Mouse (Mus musculus) adrenal gland, adult 18-20 months (tissue): ENCODE results near the gene Ripply3. TPM values are rescaled to one million over a fixed set of nuclear protein-coding genes. Genes with fewer than 3 reads are reported as not detected.

ENCODE experiments used
- DNase-seq, 2 experiments: peaks; one replicate each; pipeline ENCODE4 v3.0.0; 2021 to 2022; ENCODE audit warnings: low spot score in 2 of 2
- total RNA-seq, 2 experiments: library from RNA; stranded (reverse); gene quantifications; 1 replicate in 1 of 2; 2 replicates in 1 of 2; pipeline ENCODE4 v1.2.3; 2021

Ripply3 gene
- total RNA-seq, 2 experiments from 2014 or later: 5.1 to 5.3 TPM

- DNase-seq: no peak
Observed at GRCm38 (mm10) chr16:94356046-94356445, 27.8 kb downstream of the Ripply3 start.

- no peak for DNase-seq
Observed at GRCm38 (mm10) chr16:94356776-94357494, 28.7 kb downstream of the Ripply3 start.

- DNase-seq: no peak
Observed at GRCm38 (mm10) chr16:94358091-94358490, 29.9 kb downstream of the Ripply3 start.

GRCm38 (mm10) chr16:94360578-94361350 lies 32.5 kb downstream of the Ripply3 start:
- DNase-seq: peak in 1 of 2 experiments; percentile 24

GRCm38 (mm10) chr16:94362174-94362873 lies 34.1 kb downstream of the Ripply3 start:
- peak; percentile 56 to 77 for DNase-seq

- no peak for DNase-seq
Observed at GRCm38 (mm10) chr16:94363814-94364213, 35.6 kb downstream of the Ripply3 start.

- DNase-seq: no peak
Observed at GRCm38 (mm10) chr16:94365435-94365834, 37.2 kb downstream of the Ripply3 start.

- no peak for DNase-seq
Observed at GRCm38 (mm10) chr16:94369596-94370172, 41.5 kb downstream of the Ripply3 start.

GRCm38 (mm10) chr16:94370173-94370914 lies 42.1 kb downstream of the Ripply3 start, which contains the start of gene Ttc3:
TSS of gene Ttc3 (plus strand) at chr16:94370618.
- peak; percentile 93 to 94 for DNase-seq

- DNase-seq: peak; percentile 73 to 77
Observed at GRCm38 (mm10) chr16:94370915-94371300, 42.7 kb downstream of the Ripply3 start.

- DNase-seq: peak; percentile 40 to 48
Observed at GRCm38 (mm10) chr16:94371301-94371931, 43.2 kb downstream of the Ripply3 start, which contains the start of gene Pigp. TSS of gene Pigp (minus strand) at chr16:94371842.

GRCm38 (mm10) chr16:94379386-94379785 lies 51.2 kb downstream of the Ripply3 start:
- DNase-seq: no peak

- DNase-seq: no peak
Observed at GRCm38 (mm10) chr16:94383277-94383676, 55.1 kb downstream of the Ripply3 start.

Other genes starting within 250 kb of the Ripply3 start
- gene Sim2, start 243.5 kb upstream of the Ripply3 start, total RNA-seq: not detected
- gene Hlcs, start 14.8 kb upstream of the Ripply3 start, total RNA-seq: 10 to 100 TPM; 14.8 to 16.5 TPM
- 100 to 1,000 TPM in 1 of 2 experiments, 10 to 100 TPM in 1; 93.2 to 101 TPM for gene Ttc3, start 42.2 kb downstream of the Ripply3 start, total RNA-seq
- 10 to 100 TPM; 65.4 to 95.0 TPM for gene Pigp, start 43.4 kb downstream of the Ripply3 start, total RNA-seq
- 10 to 100 TPM; 54.0 to 54.3 TPM for gene Vps26c, start 198.4 kb downstream of the Ripply3 start, total RNA-seq
- gene Dyrk1a, start 241.6 kb downstream of the Ripply3 start, total RNA-seq: 10 to 100 TPM; 61.3 to 71.5 TPM